Mouse (Mus musculus) olfactory bulb, adult 2 months (tissue): ENCODE measurements at regions not wholly inside any gene's neighbourhood (a gene's known extent, or its start where the extent isn't known, plus 50 kb on each side); places are given as distances from the start of the nearest gene placed in this dataset.

Source experiments
- CTCF ChIP-seq: fragments of 200-500 bp; IDR thresholded peaks from 2 replicates; pipeline ENCODE4 v1.5.1; 2012; ENCODE audit warnings: low read depth, mild to moderate bottlenecking, low read length, moderate library complexity; ENCODE audit not compliant: insufficient read depth
- POLR2A ChIP-seq: fragments of 200-500 bp; IDR thresholded peaks from 2 replicates; pipeline ENCODE4 v1.6.1; 2012; ENCODE audit warnings: mild to moderate bottlenecking, low read depth, low read length, moderate library complexity; ENCODE audit not compliant: insufficient read depth

DNA sequence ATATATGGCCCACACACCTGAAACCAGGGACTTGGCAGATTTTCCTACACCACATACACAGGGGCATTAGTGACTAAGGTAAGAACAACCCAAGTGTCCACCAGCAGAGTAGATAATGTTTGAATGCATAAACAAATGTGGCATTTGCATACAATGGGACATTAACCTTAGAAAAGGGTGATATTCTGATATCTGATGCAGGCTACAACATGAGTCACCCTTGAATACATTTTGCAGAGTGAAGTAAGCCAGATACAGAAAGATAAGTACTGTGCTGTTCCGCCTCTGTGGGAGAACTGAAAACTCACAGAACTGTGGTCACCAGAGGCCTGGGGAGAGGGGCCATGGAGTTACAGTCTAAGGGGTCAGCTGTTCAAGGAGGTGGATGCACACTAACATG is 201.9 kb downstream of the Enc1 start:
- no peak for TF ChIP-seq CTCF
- TF ChIP-seq POLR2A: no peak
